Mouse (Mus musculus) embryonic facial prominence, embryonic 11.5 days (tissue): ENCODE data around the gene Ctps2. TPM values are rescaled to one million over a fixed set of nuclear protein-coding genes. Genes with fewer than 3 reads are reported as not detected.

Source experiments
- ATAC-seq: fragments of 200-750 bp; cut with Nextera tagmentation; replicated peaks from 2 replicates; pipeline ENCODE4 v1.8.0; 2017; ENCODE audit warnings: low read depth; ENCODE audit not compliant: insufficient number of reproducible peaks, low FRiP score, low TSS enrichment
- DNase-seq: peaks from one replicate; pipeline ENCODE4 v3.0.0-alpha.2; 2015; ENCODE audit warnings: low spot score
- H3K27ac ChIP-seq: fragments of 300-500 bp; sonication (generic); replicated peaks from 2 replicates; pipeline ENCODE4 v1.5.1; 2014; ENCODE audit warnings: mild to moderate bottlenecking, low read depth, low read length, control low read depth
- H3K27me3 ChIP-seq: fragments of 300-500 bp; sonication (generic); 2 replicates; pipeline ENCODE4 v1.6.1; 2014; ENCODE audit warnings: mild to moderate bottlenecking, low read length, moderate library complexity, mixed read lengths; ENCODE audit not compliant: control insufficient read depth, insufficient read depth
- H3K36me3 ChIP-seq: fragments of 300-500 bp; sonication (generic); replicated peaks from 2 replicates; pipeline ENCODE4 v1.6.1; 2014; ENCODE audit warnings: low read depth, mild to moderate bottlenecking, low read length, moderate library complexity, mixed read lengths; ENCODE audit not compliant: control insufficient read depth, insufficient read depth
- H3K4me1 ChIP-seq: fragments of 300-500 bp; sonication (generic); 2 replicates; pipeline ENCODE4 v1.6.1; 2014; ENCODE audit warnings: low read length, mixed read lengths; ENCODE audit not compliant: control insufficient read depth, insufficient read depth
- H3K4me2 ChIP-seq: fragments of 300-500 bp; sonication (generic); 2 replicates; pipeline ENCODE4 v1.6.1; 2014; ENCODE audit warnings: low read depth, mild to moderate bottlenecking, control low read depth, low read length, moderate library complexity
- H3K4me3 ChIP-seq: fragments of 300-500 bp; sonication (generic); 2 replicates; pipeline ENCODE4 v1.5.1; 2014; ENCODE audit warnings: low read depth, low read length, control low read depth
- H3K9ac ChIP-seq: fragments of 300-500 bp; sonication (generic); replicated peaks from 2 replicates; pipeline ENCODE4 v1.6.1; 2014; ENCODE audit warnings: mild to moderate bottlenecking, control low read depth, low read length
- H3K9me3 ChIP-seq: fragments of 300-500 bp; sonication (generic); replicated peaks from 2 replicates; pipeline ENCODE4 v1.6.1; 2016; ENCODE audit warnings: mild to moderate bottlenecking, low read length, inconsistent platforms, mixed read lengths; ENCODE audit not compliant: control insufficient read depth
- WGBS: fragments of 180-500 bp; shearing (Covaris S2); extraction: QIAGEN DNeasy Blood & Tissue Kit; methylation state at CpG from one replicate; pipeline ENCODE4 v1.1.7; 2014; 5-methylcytosine and 5-hydroxymethylcytosine counted together
- microRNA counts: library from miRNA; unstranded; fragments of <30 nt; microRNA quantifications from one replicate; lab custom pipeline; 2016
- microRNA-seq: library from miRNA; unstranded; fragments of <30 nt; microRNA quantifications from one replicate; pipeline ENCODE4, GENCODE M21; 2016; ENCODE audit warnings: borderline number of aligned reads
- polyA plus RNA-seq: library from polyadenylated mRNA; unstranded; fragments of >200 nt; fragmentation: Nextera tagmentation; extraction: Ambion mirVana; gene quantifications from 2 replicates; pipeline ENCODE4 v1.2.1, GENCODE M21; 2014

The Ctps2 gene
- polyA plus RNA-seq, 1 experiment from 2014 or later = 129 TPM

GRCm38 (mm10) chrX:162992121-162992520, 91.1 kb downstream of the Ctps2 start:
- Histone ChIP-seq H3K27ac (no peak overlapping the region), H3K4me3 (no peak overlapping the region), H3K9ac (no peak overlapping the region), H3K9me3 (no peaks in the 10 kb centered on the region), H3K4me2 (no peak overlapping the region), H3K27me3 (no peaks in the 10 kb centered on the region), H3K4me1 (no peaks in the 10 kb centered on the region), H3K36me3 (no peaks in the 10 kb centered on the region)
- DNase-seq (no peak), ATAC-seq (no peak)
- WGBS = 71% methylated on average over 3 of the region's 3 CpGs

GRCm38 (mm10) chrX:163027864-163028263, 126.8 kb downstream of the Ctps2 start:
- Histone ChIP-seq H3K9me3 (no peaks in the 10 kb centered on the region), H3K4me3 (no peak overlapping the region), H3K27me3 (no peaks in the 10 kb centered on the region), H3K4me2 (no peak overlapping the region), H3K27ac (no peak overlapping the region), H3K36me3 (no peaks in the 10 kb centered on the region), H3K9ac (no peak overlapping the region), H3K4me1 (no peaks in the 10 kb centered on the region)
- DNase-seq (no peak), ATAC-seq (no peak)

DNA sequence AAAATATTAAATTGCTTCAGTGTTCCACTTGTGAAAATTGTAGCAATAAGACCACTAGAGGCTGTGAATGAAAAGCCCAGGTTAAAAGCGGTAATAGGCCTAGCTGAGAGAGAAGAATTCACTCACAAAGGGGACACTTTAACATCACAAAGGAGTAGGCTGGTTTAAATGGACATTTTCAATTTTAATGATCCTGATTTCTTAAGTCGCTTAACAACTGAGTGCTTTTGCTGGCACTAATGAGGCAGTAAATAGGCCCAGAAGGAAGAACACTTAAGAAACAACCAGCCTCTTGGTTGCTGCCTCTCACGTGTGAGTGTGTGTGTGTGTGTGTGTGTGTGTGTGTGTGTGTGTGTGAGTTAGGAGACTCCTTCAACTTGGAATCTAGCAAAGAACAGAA, 137.7 kb downstream of the Ctps2 start:
- ATAC-seq (no peak), DNase-seq (no peak)
- whole genome bisulfite sequencing = 63% methylated on average over 3 of the region's 3 CpGs
- Histone ChIP-seq H3K4me1 (no peaks in the 10 kb centered on the region), H3K27me3 (no peaks in the 10 kb centered on the region), H3K9ac (no peak overlapping the region), H3K4me3 (no peak overlapping the region), H3K9me3 (no peaks in the 10 kb centered on the region), H3K36me3 (no peaks in the 10 kb centered on the region), H3K4me2 (no peak overlapping the region), H3K27ac (no peak overlapping the region)

DNA sequence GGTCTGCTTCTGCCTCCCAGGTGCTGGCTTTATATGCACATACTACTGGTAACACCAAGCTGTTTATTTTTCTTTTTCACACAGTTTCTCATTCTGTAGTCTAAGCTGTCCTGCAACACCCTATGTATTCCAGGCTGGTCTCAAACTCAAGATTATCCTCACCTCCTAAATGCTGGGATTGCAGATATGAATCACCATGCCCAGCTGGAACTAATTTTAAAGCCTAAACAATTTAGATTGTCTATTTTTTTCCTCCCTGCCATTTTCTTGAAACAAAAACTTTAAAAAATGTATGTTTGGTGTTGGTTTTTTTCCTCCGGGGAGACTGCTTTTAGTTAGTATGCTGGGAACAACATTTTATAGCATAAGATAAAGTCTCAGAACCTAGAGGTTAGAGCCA, 141.7 kb downstream of the Ctps2 start:
- ATAC-seq (no peak), DNase-seq (no peak)
- Histone ChIP-seq H3K4me2 (no peak overlapping the region), H3K9ac (no peak overlapping the region), H3K27me3 (no peaks in the 10 kb centered on the region), H3K36me3 (no peaks in the 10 kb centered on the region), H3K9me3 (no peaks in the 10 kb centered on the region), H3K27ac (no peak overlapping the region), H3K4me3 (no peak overlapping the region), H3K4me1 (no peaks in the 10 kb centered on the region)
- WGBS = 73% methylated on average over 1 of the region's 1 CpGs

DNA sequence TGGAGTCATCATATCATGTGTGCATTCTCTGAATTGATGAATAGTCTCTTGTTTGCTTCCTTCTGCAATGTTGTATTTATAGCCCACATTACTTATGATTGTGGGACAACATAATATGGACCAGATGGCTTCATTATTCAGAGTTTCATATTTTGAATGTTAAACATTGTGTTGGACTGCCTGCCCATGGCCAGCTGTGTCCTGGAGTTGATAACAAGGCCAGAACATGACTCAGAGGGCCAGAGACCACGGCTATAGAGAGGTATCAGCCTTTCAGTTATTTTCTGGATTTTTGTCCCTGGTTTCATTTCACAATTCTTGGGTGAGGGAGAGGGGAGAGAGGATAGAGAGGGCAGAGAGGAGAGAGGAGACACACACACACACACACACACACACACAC, 162.9 kb downstream of the Ctps2 start:
- Histone ChIP-seq H3K27ac (no peak overlapping the region), H3K27me3 (no peaks in the 10 kb centered on the region), H3K36me3 (no peaks in the 10 kb centered on the region), H3K4me2 (no peak overlapping the region), H3K9ac (no peak overlapping the region), H3K4me3 (no peak overlapping the region), H3K4me1 (no peaks in the 10 kb centered on the region), H3K9me3 (no peaks in the 10 kb centered on the region)
- WGBS = 85% methylated on average over 1 of the region's 1 CpGs
- ATAC-seq (no peak), DNase-seq (no peak)

MicroRNAs within 50 kb of the gene (microRNA counts, 519-probe panel; counts per million panel counts)
- microRNA mmu-miR-3473 (lab: Ali Mortazavi, UCI) = not detected

Small RNA genes within 50 kb of the gene (microRNA-seq; reads per million reads assigned to microRNA genes)
- gene Mir3473a = not detected

Other genes with a start within 250 kb of the Ctps2 start
- 415 and 426 TPM in 2 replicates for gene Rbbp7, start 140.8 kb upstream of the Ctps2 start, polyA plus RNA-seq
- gene Txlng, start 71.8 kb upstream of the Ctps2 start, polyA plus RNA-seq = 19.3 and 19.7 TPM in 2 replicates
- 52.0 and 57.8 TPM in 2 replicates for gene Syap1, start 12.8 kb upstream of the Ctps2 start, polyA plus RNA-seq
- gene S100g, start 63.4 kb downstream of the Ctps2 start, polyA plus RNA-seq = not detected in 2 replicates